ENCODE assay signal across 27 mouse cellular contexts in the genomic region with DNA sequence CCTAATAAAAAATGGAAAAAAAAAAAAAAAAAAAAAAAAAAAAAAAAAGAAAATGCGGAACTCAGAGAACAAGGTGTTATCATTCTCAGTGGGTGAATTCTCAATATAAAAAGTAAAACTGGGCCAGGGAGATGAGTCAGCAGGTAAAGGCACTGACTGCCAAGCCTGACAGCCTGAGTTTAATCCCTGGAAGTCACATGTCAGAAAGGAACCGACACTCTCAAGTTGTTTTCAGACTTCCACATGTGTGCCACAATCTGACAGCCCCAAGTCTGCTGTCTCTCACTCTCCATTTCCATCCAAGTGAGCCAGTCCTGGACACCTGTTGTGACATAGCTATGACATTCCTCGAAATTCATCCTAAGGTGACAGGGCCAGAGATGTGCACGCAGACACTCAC. TPM values are rescaled to one million over a fixed set of nuclear protein-coding genes. Genes with fewer than 3 reads are reported as not detected.
DNase-seq lines count a peak whose midpoint lies in the region; ATAC-seq lines count a peak whose summit lies in the region.
"Had no signal": no experiment of that assay in that cellular context is flagged by ENCODE, and none has a peak within 500 bp of the region (broad histone marks: within the 10 kb centered on the region; RNA-seq: fewer than 3 reads in every experiment).

No protein-coding gene starts in this region.

- H3K4me3 ChIP-seq in intestine, embryonic 14.5 days (ENCODE audit: low read depth, low read length): no peak overlapping the region
- H3K4me3 ChIP-seq in intestine, embryonic 15.5 days (replicated peaks): no peak overlapping the region
- H3K4me3 ChIP-seq: forebrain, embryonic 10.5 days; forebrain, embryonic 13.5 days; heart, embryonic 12.5 days; heart, embryonic 15.5 days; hindbrain, embryonic 10.5 days; hindbrain, embryonic 13.5 days had no signal

- no peaks in the 10 kb centered on the region for H3K36me3 ChIP-seq in intestine, embryonic 14.5 days (ENCODE audit: control insufficient read depth, insufficient read depth, low read length)
- H3K36me3 ChIP-seq in intestine, embryonic 15.5 days: no peaks in the 10 kb centered on the region
- H3K36me3 ChIP-seq: forebrain, embryonic 10.5 days; heart, embryonic 12.5 days; heart, embryonic 15.5 days; hindbrain, embryonic 10.5 days; hindbrain, embryonic 13.5 days had no signal

- ATAC-seq in intestine, embryonic 14.5 days (replicated peaks; ENCODE audit: low FRiP score, low TSS enrichment, low read depth): no peak
- ATAC-seq in intestine, embryonic 15.5 days: no peak
- ATAC-seq: activated CD4-positive, CD25-positive, alpha-beta regulatory T cell, adult 4 months; forebrain, embryonic 13.5 days; forebrain, embryonic 16.5 days; hindbrain, embryonic 16.5 days; inflammation-experienced regulatory T-cells, adult 6 months had no signal

- peak; percentile 28 for DNase-seq in intestine, embryonic 14.5 days (ENCODE audit: low spot score)
- peak; percentile 63 for DNase-seq in right cerebral cortex, adult 18-20 months
- DNase-seq in right cerebral cortex, postnatal 25 days: no peak
- DNase-seq in 3T3-L1 (ENCODE audit: low read depth, low spot score): peak; percentile 2
- DNase-seq in brain, adult 2 months (ENCODE audit: low read depth, low spot score): peak; percentile 84
- DNase-seq in spleen, postnatal 10 days (ENCODE audit: low spot score in 2 of 2): no peak
- no peak for DNase-seq in cerebellum, postnatal 36 days
- DNase-seq: adrenal gland, adult 8-10 months; adrenal gland, postnatal 25 days; cerebellum, adult 18-20 months; cerebellum, adult 9-10 months; cerebellum, postnatal 14 days; gastrocnemius, postnatal 10 days; gastrocnemius, postnatal 36 days; heart, postnatal 10 days; heart, postnatal 36 days had no signal

- H3K9me3 ChIP-seq in intestine, embryonic 14.5 days (ENCODE audit: control insufficient read depth, low read length): no peaks in the 10 kb centered on the region
- H3K9me3 ChIP-seq in intestine, embryonic 15.5 days: no peaks in the 10 kb centered on the region
- H3K9me3 ChIP-seq: forebrain, embryonic 13.5 days; heart, embryonic 15.5 days; hindbrain, embryonic 13.5 days had no signal

- WGBS in intestine, embryonic 14.5 days: 71% methylated on average over 4 of the region's 4 CpGs
- WGBS in intestine, embryonic 15.5 days: 72% methylated on average over 4 of the region's 4 CpGs

- peaks cover 34% of the 10 kb centered on the region for H3K27me3 ChIP-seq in intestine, embryonic 14.5 days (replicated peaks; ENCODE audit: control insufficient read depth, insufficient read depth, low read length)
- H3K27me3 ChIP-seq in intestine, embryonic 15.5 days (replicated peaks): peaks cover 31% of the 10 kb centered on the region

- H3K9ac ChIP-seq in intestine, embryonic 14.5 days (ENCODE audit: low read length): no peak overlapping the region
- H3K9ac ChIP-seq in intestine, embryonic 15.5 days: no peak overlapping the region
- H3K9ac ChIP-seq: forebrain, embryonic 13.5 days; heart, embryonic 12.5 days; heart, embryonic 15.5 days; hindbrain, embryonic 13.5 days had no signal

- 0 out of 2 replicates have a peak, but pooled peaks cover 3% of the 10 kb centered on the region for H3K4me1 ChIP-seq in intestine, embryonic 14.5 days (replicated peaks; ENCODE audit: control insufficient read depth, insufficient read depth, low read length)
- H3K4me1 ChIP-seq in intestine, embryonic 15.5 days (replicated peaks): peaks cover 14% of the 10 kb centered on the region

- no peak overlapping the region for H3K4me2 ChIP-seq in intestine, embryonic 14.5 days (ENCODE audit: low read length)
- H3K4me2 ChIP-seq in intestine, embryonic 15.5 days (replicated peaks): no peak overlapping the region
- H3K4me2 ChIP-seq: forebrain, embryonic 13.5 days; heart, embryonic 12.5 days; heart, embryonic 15.5 days; hindbrain, embryonic 13.5 days had no signal

- H3K27ac ChIP-seq in intestine, embryonic 14.5 days (ENCODE audit: low read depth): no peak overlapping the region
- no peak overlapping the region for H3K27ac ChIP-seq in intestine, embryonic 15.5 days
- H3K27ac ChIP-seq: forebrain, embryonic 10.5 days; forebrain, embryonic 13.5 days; heart, embryonic 15.5 days; hindbrain, embryonic 10.5 days; hindbrain, embryonic 13.5 days had no signal

RNA-seq across cellular contexts. Expression of a gene that starts 28.4 kb away (rescaled TPM):
- polyA plus RNA-seq in intestine, embryonic 14.5 days (2014; fragmentation: Nextera tagmentation; extraction: Ambion mirVana): 4.7 and 4.9 TPM in 2 replicates
- 4.4 TPM in 2 replicates for polyA plus RNA-seq in intestine, embryonic 15.5 days (2015; fragmentation: Nextera tagmentation; extraction: Ambion mirVana)

RNA-seq across cellular contexts. Expression of a gene that starts 28.7 kb away (rescaled TPM):
- 0.12 and 0.15 TPM in 2 replicates for polyA plus RNA-seq in intestine, embryonic 14.5 days (2014; fragmentation: Nextera tagmentation; extraction: Ambion mirVana)
- 0.10 and 0.29 TPM in 2 replicates for polyA plus RNA-seq in intestine, embryonic 15.5 days (2015; fragmentation: Nextera tagmentation; extraction: Ambion mirVana)
- polyA plus RNA-seq: heart, embryonic 12.5 days had no signal

Comparison
In these comparisons a context has a peak if more than half of its experiments do, and no peak if none do; other contexts are left out.
1. DNase-seq: peak in intestine, embryonic 14.5 days (single experiment), right cerebral cortex, adult 18-20 months (single experiment), 3T3-L1 (single experiment) and brain, adult 2 months (single experiment); none in right cerebral cortex, postnatal 25 days (single experiment), spleen, postnatal 10 days (0 of 2) and cerebellum, postnatal 36 days (0 of 2).